Mouse (Mus musculus): ENCODE data around the gene Rufy1.

Rufy1 gene

DNA sequence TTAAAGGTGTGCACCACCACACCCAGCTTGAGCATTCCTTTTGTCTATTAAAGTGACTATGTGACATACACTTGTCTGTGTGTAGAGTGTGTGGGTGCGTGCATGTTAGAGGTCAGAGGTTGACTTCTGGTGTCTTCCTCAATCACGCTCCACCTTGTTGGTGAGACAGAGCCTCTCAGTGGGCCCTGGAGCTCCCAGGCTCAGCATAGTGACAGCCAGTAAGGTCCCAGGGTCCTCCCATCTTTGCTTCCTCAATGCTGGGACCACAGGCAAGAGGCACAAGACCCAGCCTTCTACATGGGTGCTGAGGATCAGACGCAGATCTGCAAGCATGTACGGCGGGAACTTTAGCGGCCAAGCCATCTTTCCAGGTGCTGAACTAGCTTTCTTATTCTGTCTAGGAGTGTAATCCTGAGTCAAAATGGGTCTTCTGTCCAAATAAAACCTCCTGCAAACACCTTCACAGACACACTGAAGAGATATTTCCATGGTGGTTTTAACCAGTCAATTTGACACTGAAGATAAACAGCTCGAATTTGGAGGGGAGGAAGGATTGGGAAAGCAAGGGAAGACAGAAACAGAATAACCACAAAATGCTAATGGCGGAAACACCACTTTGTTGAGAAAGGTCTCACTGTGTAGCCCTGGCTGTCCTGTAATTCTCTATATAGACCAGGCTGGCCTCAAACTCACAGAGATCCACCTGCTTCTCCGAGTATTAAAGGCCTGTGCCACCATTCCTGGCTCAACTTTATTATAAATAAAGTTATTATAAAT lies 84.5 kb downstream of the Rufy1 start:
- DNase-seq = no peak

DNA sequence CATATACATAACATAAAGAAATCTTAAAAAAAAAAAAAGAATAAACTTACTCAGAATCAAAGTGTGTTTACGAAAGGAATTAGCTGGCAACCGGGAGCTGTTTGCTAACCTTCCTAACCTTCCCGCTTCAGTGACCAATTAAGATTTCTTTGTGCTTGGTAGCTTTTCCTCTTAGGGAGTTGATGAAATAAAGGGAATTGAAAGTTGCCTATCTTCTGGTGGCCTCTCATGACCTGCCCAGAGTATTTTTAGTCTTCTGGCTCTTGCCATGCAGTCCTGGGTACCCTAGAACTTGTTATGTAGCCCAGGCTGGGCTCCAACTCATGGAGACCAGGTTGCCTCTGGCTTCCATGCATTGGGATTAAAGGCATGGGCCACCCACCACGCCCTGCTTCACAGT lies 85.4 kb downstream of the Rufy1 start:
- DNase-seq = no peak

Measured in kidney, postnatal 14 days (tissue).